Mouse (Mus musculus) MEL (cell line): ENCODE results near the gene Mfsd4a. TPM values are rescaled to one million over a fixed set of nuclear protein-coding genes. Genes with fewer than 3 reads are reported as not detected.

Experiments used
- DNase-seq: peaks from one replicate; pipeline ENCODE4 v3.0.0; 2011; ENCODE audit warnings: low read depth, low spot score
- H3K27ac ChIP-seq: 2 replicates; pipeline ENCODE4 v1.5.1; 2012; ENCODE audit warnings: low read depth, mild to moderate bottlenecking, control low read depth, low read length, moderate library complexity; ENCODE audit not compliant: control insufficient read depth
- H3K27me3 ChIP-seq, 2 experiments: fragments of 150-350 bp in 1 of 2; sonication (generic) in 1 of 2; 2 replicates each; pipeline ENCODE4 v1.6.1; 2012; ENCODE audit warnings: low read length in 2 of 2, mild to moderate bottlenecking in 2 of 2, improper control_type of control experiment in 1 of 2, moderate library complexity in 1 of 2; ENCODE audit not compliant: insufficient read depth in 2 of 2, control insufficient read depth in 1 of 2
- H3K36me3 ChIP-seq, 2 experiments: 2 replicates each; pipeline ENCODE4 v1.6.1; 2012 to 2014; ENCODE audit warnings: low read length in 2 of 2, improper control_type of control experiment in 1 of 2, inconsistent platforms in 1 of 2, mild to moderate bottlenecking in 1 of 2; ENCODE audit not compliant: insufficient read depth in 2 of 2, control insufficient read depth in 1 of 2
- H3K4me1 ChIP-seq, 2 experiments: fragments of 150-350 bp in 1 of 2; sonication (generic) in 1 of 2; 2 replicates each; pipeline ENCODE4 v1.6.1; 2012; ENCODE audit warnings: low read length in 2 of 2, improper control_type of control experiment in 1 of 2, mild to moderate bottlenecking in 1 of 2; ENCODE audit not compliant: insufficient read depth in 2 of 2, control insufficient read depth in 1 of 2
- H3K4me3 ChIP-seq, 2 experiments: fragments of 150-350 bp in 1 of 2; sonication (generic) in 1 of 2; 2 replicates each; pipeline ENCODE4 v1.5.1; 2012; ENCODE audit warnings: low read depth in 2 of 2, low read length in 2 of 2, mild to moderate bottlenecking in 2 of 2, moderate library complexity in 2 of 2, control low read depth in 1 of 2, improper control_type of control experiment in 1 of 2; ENCODE audit not compliant: control insufficient read depth in 1 of 2, insufficient read depth in 1 of 2
- H3K79me2 ChIP-seq: 2 replicates; pipeline ENCODE4 v1.6.1; 2012; ENCODE audit warnings: mild to moderate bottlenecking, low read length, moderate library complexity; ENCODE audit not compliant: control insufficient read depth, poor library complexity, insufficient read depth
- H3K9ac ChIP-seq: 2 replicates; pipeline ENCODE4 v1.6.1; 2012; ENCODE audit warnings: low read depth, mild to moderate bottlenecking, control low read depth, low read length, moderate library complexity; ENCODE audit not compliant: control insufficient read depth, poor library complexity, severe bottlenecking
- H3K9me3 ChIP-seq: fragments of 150-350 bp; sonication (generic); replicated peaks from 2 replicates; pipeline ENCODE4 v1.6.1; 2012; ENCODE audit warnings: mild to moderate bottlenecking, low read length, improper control_type of control experiment, moderate library complexity; ENCODE audit not compliant: insufficient read depth
- BHLHE40 ChIP-seq: IDR thresholded peaks from 2 replicates; pipeline ENCODE4 v1.6.1; 2012; ENCODE audit warnings: low read depth, mild to moderate bottlenecking, inconsistent platforms, low read length, improper control_type of control experiment, borderline replicate concordance
- CHD1 ChIP-seq: IDR thresholded peaks from 2 replicates; pipeline ENCODE4 v1.6.1; 2012; ENCODE audit warnings: low read depth, mild to moderate bottlenecking, inconsistent platforms, low read length, improper control_type of control experiment
- CHD2 ChIP-seq: IDR thresholded peaks from 2 replicates; pipeline ENCODE4 v1.6.1; 2011; ENCODE audit warnings: low read length, improper control_type of control experiment
- GABPA ChIP-seq: IDR thresholded peaks from 2 replicates; pipeline ENCODE4 v1.6.1; 2012; ENCODE audit warnings: low read depth, mild to moderate bottlenecking, inconsistent platforms, low read length, improper control_type of control experiment, moderate library complexity
- KAT2A ChIP-seq: conservative IDR thresholded peaks from 2 replicates; pipeline ENCODE4 v1.6.1; 2012; ENCODE audit warnings: low read depth, low read length, improper control_type of control experiment, inconsistent platforms
- MAX ChIP-seq: IDR thresholded peaks from 2 replicates; pipeline ENCODE4 v1.6.1; 2011; ENCODE audit warnings: low read length, improper control_type of control experiment
- MXI1 ChIP-seq: IDR thresholded peaks from 2 replicates; pipeline ENCODE4 v1.6.1; 2011; ENCODE audit warnings: mild to moderate bottlenecking, low read depth, low read length, improper control_type of control experiment
- MYB ChIP-seq: IDR thresholded peaks from 2 replicates; pipeline ENCODE4 v1.6.1; 2011; ENCODE audit warnings: mild to moderate bottlenecking, low read depth, low read length, improper control_type of control experiment
- NRF1 ChIP-seq: IDR thresholded peaks from 2 replicates; pipeline ENCODE4 v1.6.1; 2014; ENCODE audit warnings: low read depth, mild to moderate bottlenecking, inconsistent platforms, low read length, improper control_type of control experiment, moderate library complexity; ENCODE audit not compliant: poor library complexity, insufficient read depth, severe bottlenecking
- POLR2AphosphoS2 ChIP-seq: IDR thresholded peaks from 2 replicates; pipeline ENCODE4 v1.6.1; 2011; ENCODE audit warnings: low read length, improper control_type of control experiment
- UBTF ChIP-seq: IDR thresholded peaks from 2 replicates; pipeline ENCODE4 v1.6.1; 2012; ENCODE audit warnings: low read depth, mild to moderate bottlenecking, inconsistent platforms, low read length, improper control_type of control experiment, moderate library complexity, borderline replicate concordance; ENCODE audit not compliant: insufficient read depth
- ZC3H11A ChIP-seq: IDR thresholded peaks from 2 replicates; pipeline ENCODE4 v1.6.1; 2012; ENCODE audit warnings: low read depth, mild to moderate bottlenecking, inconsistent platforms, low read length, improper control_type of control experiment
- ZKSCAN1 ChIP-seq: IDR thresholded peaks from 2 replicates; pipeline ENCODE4 v1.6.1; 2012; ENCODE audit warnings: low read depth, mild to moderate bottlenecking, inconsistent platforms, low read length, improper control_type of control experiment, moderate library complexity
- polyA plus RNA-seq, 2 experiments: library from polyadenylated mRNA; stranded (reverse) in 1 of 2; unstranded in 1 of 2; fragments of >175 nt in 1 of 2; fragments of >200 nt in 1 of 2; gene quantifications; 2 replicates each; pipeline versions ENCODE4 v1.2.1 to v1.2.4; 2012; ENCODE audit warnings: low replicate concordance in 2 of 2, low read depth in 1 of 2; ENCODE audit not compliant: insufficient read length in 2 of 2, insufficient read depth in 1 of 2, missing spikeins in 1 of 2
- total RNA-seq: library from RNA; depleted of rRNA; stranded (reverse); fragments of 300-350 nt; gene quantifications from 2 replicates; pipeline ENCODE4 v1.2.3, GENCODE M21; 2012

Mfsd4a gene
- total and polyA plus RNA-seq, 3 experiments, result 3.6 to 15.5 TPM; not detected in 1

DNA sequence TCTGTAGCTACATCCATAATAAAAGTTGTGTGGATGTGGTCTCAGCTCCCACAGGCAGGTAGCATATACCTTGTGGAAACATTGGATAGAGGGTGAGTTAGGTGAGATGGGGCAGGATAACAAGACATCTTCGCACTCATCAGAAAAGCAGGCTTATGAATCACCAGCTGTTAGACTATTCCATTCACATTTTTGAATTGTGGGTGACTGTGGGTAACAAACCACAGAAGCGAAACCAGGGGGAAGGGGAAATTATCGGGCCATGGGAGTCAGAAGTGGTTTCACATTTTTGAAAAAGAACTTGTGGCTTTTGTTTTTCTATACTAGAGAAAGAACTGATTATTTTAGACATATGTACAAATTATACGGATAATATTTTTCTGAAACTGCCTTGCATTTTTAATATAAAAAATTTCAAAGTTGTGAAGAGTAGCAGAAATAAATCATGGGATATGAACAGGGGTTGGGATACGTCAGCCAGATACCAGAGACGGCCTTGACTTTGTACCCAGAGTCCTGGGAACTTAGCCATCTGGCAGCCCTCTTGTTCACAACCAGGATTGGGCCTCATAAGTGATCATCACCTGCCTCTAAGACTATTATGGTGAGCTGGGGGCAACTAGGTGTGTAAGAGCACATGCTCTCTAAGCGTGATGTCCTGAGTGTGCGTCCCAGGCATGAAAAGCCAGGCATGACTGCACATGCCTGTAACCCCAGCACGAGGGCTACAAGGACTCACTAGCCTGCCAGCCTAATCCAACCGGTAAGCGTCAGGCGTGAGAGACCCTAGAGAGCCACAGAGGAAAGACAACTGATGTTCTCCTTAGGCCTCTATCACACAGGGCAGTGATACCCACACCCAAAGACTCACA is 74.5 kb downstream of the Mfsd4a start:
- Histone ChIP-seq H3K4me1 (no peaks in the 10 kb centered on the region), H3K4me3 (no peak overlapping the region), H3K36me3 (no peaks in the 10 kb centered on the region), H3K27me3 (no peaks in the 10 kb centered on the region), H3K79me2 (no peaks in the 10 kb centered on the region), H3K27ac (no peak overlapping the region), H3K9ac (no peak overlapping the region), H3K9me3 (no peaks in the 10 kb centered on the region)
- DNase-seq, result no peak
- TF ChIP-seq MXI1 (no peak), POLR2AphosphoS2 (no peak), MAX (no peak), ZC3H11A (no peak), KAT2A (no peak), UBTF (no peak), CHD1 (no peak)

DNA sequence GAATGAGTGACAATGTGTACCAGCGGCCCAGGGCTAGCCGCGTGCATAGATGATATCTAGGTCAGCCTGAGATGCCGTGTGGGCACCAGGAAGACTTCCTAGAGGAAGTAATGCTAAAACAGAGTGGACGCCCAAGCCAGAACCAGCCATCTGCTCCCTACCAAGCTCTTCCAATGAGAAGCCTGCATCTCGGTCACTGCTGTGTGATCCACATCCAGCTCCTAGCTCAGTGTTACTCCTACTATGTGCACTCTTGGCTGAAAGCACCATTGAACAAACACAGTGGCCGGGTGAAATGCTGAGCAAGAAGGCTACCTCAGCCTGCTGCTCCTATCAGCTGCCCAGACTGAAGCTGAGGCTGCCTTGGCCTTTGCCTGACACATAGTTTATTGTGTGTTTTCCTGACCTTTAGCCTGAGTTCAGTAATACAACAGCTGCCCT is 75.3 kb downstream of the Mfsd4a start:
- no peaks in the 10 kb centered on the region for H3K79me2 ChIP-seq
- H3K4me1 ChIP-seq, result no peaks in the 10 kb centered on the region
- H3K4me3 ChIP-seq, result no peak overlapping the region
- DNase-seq, result no peak
- TF ChIP-seq CHD2, result no peak
- TF ChIP-seq BHLHE40, result no peak
- no peak for TF ChIP-seq POLR2AphosphoS2
- TF ChIP-seq ZKSCAN1, result peak; percentile 52; the same call in 1 of the 2 replicates
- no peak for TF ChIP-seq KAT2A
- TF ChIP-seq GABPA, result no peak
- no peak for TF ChIP-seq MXI1
- TF ChIP-seq, all 39 proteins: peak for 1
- Histone ChIP-seq H3K9me3 (no peaks in the 10 kb centered on the region), H3K27ac (no peak overlapping the region), H3K9ac (no peak overlapping the region), H3K27me3 (no peaks in the 10 kb centered on the region), H3K36me3 (no peaks in the 10 kb centered on the region)

DNA sequence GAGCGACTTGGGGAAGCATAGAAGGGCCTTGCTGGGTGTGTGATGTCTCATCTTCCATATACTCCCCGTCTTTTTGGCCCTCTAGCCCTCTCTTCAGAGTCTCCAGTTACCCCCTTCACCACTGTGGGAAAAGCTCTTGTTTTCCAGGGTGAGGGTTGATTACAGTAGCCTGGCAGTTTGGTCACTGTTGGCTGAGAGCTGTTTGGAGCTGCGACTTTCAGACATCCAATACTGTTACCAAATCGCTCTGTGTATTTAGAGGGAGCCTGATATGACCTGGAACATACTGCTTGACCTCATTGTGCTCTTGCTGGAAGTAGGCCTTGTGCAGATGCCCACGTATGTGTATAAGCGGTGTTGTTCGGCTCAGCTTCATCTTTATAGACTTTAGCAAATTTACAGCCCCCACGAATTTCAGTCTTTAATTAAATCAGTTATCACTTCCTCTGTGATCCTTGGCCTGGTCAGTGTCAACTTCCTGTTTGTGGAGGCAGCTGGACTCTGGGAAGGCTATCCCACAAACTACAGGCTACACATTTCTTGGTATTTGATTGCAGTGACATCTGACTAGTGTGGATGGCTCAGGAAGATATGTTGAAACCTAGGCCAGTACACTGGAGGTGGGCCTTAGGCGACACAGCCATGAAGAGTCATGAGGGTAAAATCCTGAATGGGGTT is 77.6 kb downstream of the Mfsd4a start:
- no peak overlapping the region for H3K27ac ChIP-seq
- no peaks in the 10 kb centered on the region for H3K36me3 ChIP-seq
- H3K9me3 ChIP-seq, result no peaks in the 10 kb centered on the region
- no peaks in the 10 kb centered on the region for H3K4me1 ChIP-seq
- no peaks in the 10 kb centered on the region for H3K79me2 ChIP-seq
- H3K9ac ChIP-seq, result no peak overlapping the region
- DNase-seq, result no peak
- no peak for TF ChIP-seq MYB
- no peak for TF ChIP-seq NRF1
- TF ChIP-seq MXI1, result no peak
- TF ChIP-seq, all 39 proteins: peak for 0
- no peak overlapping the region for H3K4me3 ChIP-seq
- H3K27me3 ChIP-seq, result no peaks in the 10 kb centered on the region
